Mouse (Mus musculus): Measurements from ENCODE around the gene Gm20532. TPM values are rescaled to one million over a fixed set of nuclear protein-coding genes. Genes with fewer than 3 reads are reported as not detected.

Gm20532 gene
- total RNA-seq, 1 experiment from 2014 or later: not detected

DNA sequence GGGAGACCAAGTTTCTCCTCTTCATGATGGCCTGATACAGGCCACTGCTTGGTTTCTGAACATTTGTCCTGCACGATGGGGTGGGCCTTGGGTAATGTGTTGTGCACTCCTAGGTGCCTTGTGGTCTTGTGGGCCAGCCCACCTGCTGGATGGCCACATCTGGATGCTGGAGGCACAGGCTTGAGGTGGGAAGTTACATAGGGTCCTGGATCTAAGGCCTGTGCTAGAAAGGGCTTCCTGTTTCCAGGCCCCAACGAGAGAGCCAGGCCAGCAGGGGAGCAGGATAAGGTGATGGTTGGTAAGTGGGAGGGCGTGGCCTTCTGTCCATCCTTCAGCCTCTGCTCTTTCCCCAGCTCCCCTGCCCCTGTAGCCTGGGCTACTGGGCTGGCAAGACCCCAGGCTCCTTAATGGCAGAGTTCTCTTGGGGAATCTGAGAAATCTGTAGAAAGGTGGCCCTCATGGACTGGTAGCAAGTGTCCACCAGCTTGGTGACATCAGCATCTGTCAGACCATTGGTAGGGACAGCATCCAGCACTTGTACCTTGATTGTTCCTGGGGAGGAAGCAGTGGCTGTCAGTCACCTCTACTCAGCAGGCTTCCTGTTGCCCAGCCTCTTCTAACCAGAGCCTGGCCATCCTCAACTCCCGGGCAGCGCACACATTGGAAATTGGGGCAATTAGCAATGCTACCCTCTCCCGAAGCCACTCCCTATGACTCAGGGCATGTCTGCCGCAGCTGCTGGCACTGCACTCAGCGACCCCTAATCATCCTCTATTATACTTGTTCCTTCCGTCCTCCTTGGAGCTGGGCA is 7.0 kb downstream of the Gm20532 start:
- no peak for ATAC-seq (ENCODE audit: extremely low read depth, insufficient number of reproducible peaks, low FRiP score, poor library complexity, severe bottlenecking)

- peak; percentile 65; the same call in 1 of the 2 replicates for ATAC-seq (ENCODE audit: extremely low read depth, insufficient number of reproducible peaks, low FRiP score, poor library complexity, severe bottlenecking)
These were observed 7.5 kb downstream of the Gm20532 start for GRCm38 (mm10) chr2:26594022-26594346.

DNA sequence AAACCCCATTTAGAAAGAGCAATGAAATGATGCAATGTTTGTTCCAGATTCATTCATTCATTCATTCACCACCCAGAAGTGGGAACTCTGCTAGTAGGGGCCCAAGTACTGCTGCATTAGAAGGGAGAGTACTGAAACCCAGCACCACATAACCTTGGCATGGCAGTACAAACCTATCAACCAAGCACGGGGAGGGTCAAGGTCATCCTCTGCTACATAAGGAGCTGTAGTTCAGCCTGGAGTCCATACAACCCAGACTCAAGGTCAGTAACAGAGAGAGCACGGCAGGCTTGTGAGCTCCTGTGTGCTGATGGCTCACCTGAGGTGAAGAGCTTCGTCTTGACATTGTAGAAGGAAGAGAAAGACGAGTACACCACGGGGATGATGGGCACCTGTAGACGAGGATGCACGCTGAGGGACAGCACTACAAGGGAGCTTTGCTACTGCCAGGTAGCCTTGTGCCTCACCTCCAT is 8.1 kb downstream of the Gm20532 start:
- ATAC-seq (ENCODE audit: extremely low read depth, insufficient number of reproducible peaks, low FRiP score, poor library complexity, severe bottlenecking): no peak

- ATAC-seq (ENCODE audit: extremely low read depth, insufficient number of reproducible peaks, low FRiP score, poor library complexity, severe bottlenecking): no peak
These were observed 8.7 kb downstream of the Gm20532 start for GRCm38 (mm10) chr2:26594934-26595724.

- ATAC-seq (ENCODE audit: extremely low read depth, insufficient number of reproducible peaks, low FRiP score, poor library complexity, severe bottlenecking): no peak
These were observed 9.4 kb downstream of the Gm20532 start for GRCm38 (mm10) chr2:26595725-26596435.

DNA sequence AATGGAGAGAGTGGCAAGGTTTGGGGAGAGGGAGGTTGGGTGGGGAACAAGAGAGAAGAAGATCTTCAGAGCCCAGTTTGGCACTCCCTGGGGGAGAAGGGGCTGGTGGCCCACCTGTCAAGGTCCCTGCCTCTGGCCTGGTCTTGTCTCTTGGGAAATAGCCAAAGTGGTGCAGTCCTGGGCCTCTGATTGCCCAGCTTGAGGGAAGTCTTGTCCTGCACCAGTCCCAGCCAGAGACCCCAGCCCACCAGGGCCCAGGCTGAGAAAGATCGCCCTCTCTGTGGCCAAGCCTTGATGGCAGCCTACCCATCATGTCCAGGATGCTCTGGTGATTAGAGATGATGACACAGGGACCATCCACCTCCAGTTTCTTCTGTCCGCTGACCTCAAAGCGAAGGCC is 10.5 kb downstream of the Gm20532 start:
- ATAC-seq (ENCODE audit: extremely low read depth, insufficient number of reproducible peaks, low FRiP score, poor library complexity, severe bottlenecking): no peak

DNA sequence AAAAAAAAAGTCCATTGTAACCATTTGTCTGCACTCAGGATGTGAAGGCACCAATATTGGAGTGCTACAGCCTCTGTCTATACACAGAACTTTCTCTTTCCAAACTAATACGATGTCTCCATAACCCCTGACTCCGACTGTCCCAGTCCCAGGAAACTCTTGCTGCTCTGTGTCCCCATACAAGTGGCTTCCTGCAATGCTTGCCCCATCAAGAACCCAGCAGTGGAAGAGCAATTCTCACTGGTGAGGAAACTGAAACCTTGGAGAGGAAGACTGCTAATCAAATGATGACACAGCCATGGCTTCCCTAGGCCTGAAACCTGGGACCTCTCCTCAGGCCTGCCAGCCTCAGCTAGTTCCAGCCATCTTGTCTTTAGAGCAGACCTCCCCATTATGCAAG is 11.4 kb downstream of the Gm20532 start:
- no peak for ATAC-seq (ENCODE audit: extremely low read depth, insufficient number of reproducible peaks, low FRiP score, poor library complexity, severe bottlenecking)

DNA sequence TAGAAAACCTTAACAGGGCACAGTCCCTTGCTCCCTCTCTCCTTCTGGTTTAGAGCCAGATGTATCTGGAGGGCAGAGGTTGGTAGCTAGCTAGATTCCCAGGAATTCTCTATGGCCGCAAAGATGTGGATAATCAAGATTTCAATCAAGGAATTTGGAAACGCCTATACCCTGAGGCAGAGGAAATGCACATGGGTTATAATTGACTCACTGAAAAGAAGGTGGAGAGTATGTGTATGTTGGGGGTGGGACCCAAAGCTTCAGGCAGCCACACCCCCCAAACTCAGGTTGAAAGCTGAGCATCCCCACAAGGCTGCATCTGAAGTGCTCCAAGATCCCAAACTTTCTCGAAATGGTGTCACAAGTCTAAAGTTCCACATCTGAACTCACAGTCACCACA is 12.0 kb downstream of the Gm20532 start:
- ATAC-seq (ENCODE audit: extremely low read depth, insufficient number of reproducible peaks, low FRiP score, poor library complexity, severe bottlenecking): no peak

- ATAC-seq (ENCODE audit: extremely low read depth, insufficient number of reproducible peaks, low FRiP score, poor library complexity, severe bottlenecking): no peak
These were observed 13.5 kb downstream of the Gm20532 start for GRCm38 (mm10) chr2:26599965-26600364.

- ATAC-seq (ENCODE audit: extremely low read depth, insufficient number of reproducible peaks, low FRiP score, poor library complexity, severe bottlenecking): no peak
These were observed 14.2 kb downstream of the Gm20532 start for GRCm38 (mm10) chr2:26600664-26601063.

GRCm38 (mm10) chr2:26601595-26601994 is 15.2 kb downstream of the Gm20532 start:
- ATAC-seq (ENCODE audit: extremely low read depth, insufficient number of reproducible peaks, low FRiP score, poor library complexity, severe bottlenecking): no peak

DNA sequence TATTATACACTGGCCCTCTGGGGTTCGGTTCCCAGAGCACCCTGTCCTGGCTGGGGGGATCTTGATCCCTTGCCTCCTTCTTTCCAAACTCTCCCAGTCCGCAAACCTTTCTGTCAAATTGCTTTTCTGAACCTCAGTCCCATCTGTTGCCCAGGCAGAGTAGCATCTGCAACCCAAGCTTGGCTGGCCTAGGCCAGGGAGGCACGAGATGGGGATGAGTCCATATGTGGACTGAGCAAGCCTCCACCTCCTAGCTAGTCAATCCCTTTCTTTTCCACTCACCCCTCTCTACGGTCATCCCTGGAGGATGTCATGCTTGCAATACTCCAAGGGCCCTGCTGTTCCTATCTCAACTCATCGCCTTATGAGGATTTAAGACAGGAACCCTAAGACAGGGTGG is 16.2 kb downstream of the Gm20532 start:
- no peak for ATAC-seq (ENCODE audit: extremely low read depth, insufficient number of reproducible peaks, low FRiP score, poor library complexity, severe bottlenecking)

GRCm38 (mm10) chr2:26603159-26603558 is 16.7 kb downstream of the Gm20532 start:
- no peak for ATAC-seq (ENCODE audit: extremely low read depth, insufficient number of reproducible peaks, low FRiP score, poor library complexity, severe bottlenecking)

- peak; percentile 64 for ATAC-seq (ENCODE audit: extremely low read depth, insufficient number of reproducible peaks, low FRiP score, poor library complexity, severe bottlenecking)
These were observed 17.6 kb downstream of the Gm20532 start, which contains the start of gene Agpat2 for GRCm38 (mm10) chr2:26603720-26604671. Gene Agpat2 (minus strand): TSS chr2:26604417.

DNA sequence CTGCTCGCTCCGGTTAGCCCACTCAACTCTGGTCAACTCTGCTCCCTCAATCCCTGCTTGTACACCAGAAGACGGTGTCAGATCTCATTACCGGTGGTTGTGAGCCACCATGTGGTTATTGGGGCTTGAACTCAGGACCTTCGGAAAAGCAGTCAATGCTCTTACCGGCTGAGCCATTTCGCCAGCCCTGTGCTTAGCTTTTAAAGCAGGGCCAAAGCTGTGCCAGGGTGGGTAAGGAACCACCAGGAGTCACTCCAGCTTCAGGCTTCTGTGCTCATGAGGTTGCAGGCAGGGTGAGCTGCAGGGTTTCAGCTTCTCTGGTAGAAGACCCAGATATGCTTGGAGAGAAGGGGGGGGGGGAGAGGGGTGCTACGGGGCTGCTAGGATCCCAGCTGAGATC is 18.9 kb downstream of the Gm20532 start:
- ATAC-seq (ENCODE audit: extremely low read depth, insufficient number of reproducible peaks, low FRiP score, poor library complexity, severe bottlenecking): no peak

DNA sequence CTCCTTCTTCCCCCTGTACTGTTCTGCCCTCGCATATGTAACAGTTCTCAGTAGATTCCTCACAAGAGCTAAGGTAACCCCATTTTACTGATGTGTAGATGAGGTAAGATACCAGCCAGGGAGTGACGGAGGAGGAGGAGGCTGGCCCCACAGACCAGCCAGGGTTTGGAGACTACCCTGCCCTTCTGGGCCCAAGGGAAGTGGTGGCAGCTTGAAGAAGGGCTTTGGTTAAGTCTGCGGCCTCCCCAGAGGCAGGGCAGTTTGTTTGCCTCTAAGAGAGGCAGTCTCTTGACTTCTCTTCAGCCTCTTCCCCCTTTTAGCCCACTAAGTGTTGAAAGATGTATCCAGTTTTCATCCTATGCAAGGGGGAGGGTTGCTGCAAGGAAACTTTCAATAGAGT is 20.1 kb downstream of the Gm20532 start:
- no peak for ATAC-seq (ENCODE audit: extremely low read depth, insufficient number of reproducible peaks, low FRiP score, poor library complexity, severe bottlenecking)

- no peak for ATAC-seq (ENCODE audit: extremely low read depth, insufficient number of reproducible peaks, low FRiP score, poor library complexity, severe bottlenecking)
These were observed 20.8 kb downstream of the Gm20532 start for GRCm38 (mm10) chr2:26607056-26607910.

GRCm38 (mm10) chr2:26608781-26609180 is 22.3 kb downstream of the Gm20532 start:
- no peak for ATAC-seq (ENCODE audit: extremely low read depth, insufficient number of reproducible peaks, low FRiP score, poor library complexity, severe bottlenecking)
